Mouse (Mus musculus): ENCODE measurements around the gene Nsun2. TPM values are rescaled to one million over a fixed set of nuclear protein-coding genes. Genes with fewer than 3 reads are reported as not detected.

The Nsun2 gene
- total RNA-seq (2017) = 73.1 to 84.0 TPM (median 80.0 TPM) in 3 replicates

GRCm38 (mm10) chr13:69533405-69534333, at the start of gene Nsun2:
Gene Nsun2, plus strand, starts transcription at chr13:69533746.
- no peak for ATAC-seq (replicated peaks; ENCODE audit: insufficient number of reproducible peaks, low FRiP score, low TSS enrichment, poor library complexity, severe bottlenecking)

GRCm38 (mm10) chr13:69485326-69485725, 48.2 kb upstream of the Nsun2 start:
- no peak for ATAC-seq (replicated peaks; ENCODE audit: insufficient number of reproducible peaks, low FRiP score, low TSS enrichment, poor library complexity, severe bottlenecking)

- ATAC-seq (replicated peaks; ENCODE audit: insufficient number of reproducible peaks, low FRiP score, low TSS enrichment, poor library complexity, severe bottlenecking) = no peak
Measured at GRCm38 (mm10) chr13:69485833-69486232, 47.7 kb upstream of the Nsun2 start.

GRCm38 (mm10) chr13:69487108-69487507, 46.4 kb upstream of the Nsun2 start:
- no peak for ATAC-seq (replicated peaks; ENCODE audit: insufficient number of reproducible peaks, low FRiP score, low TSS enrichment, poor library complexity, severe bottlenecking)

GRCm38 (mm10) chr13:69487611-69488275, 45.8 kb upstream of the Nsun2 start:
- ATAC-seq (replicated peaks; ENCODE audit: insufficient number of reproducible peaks, low FRiP score, low TSS enrichment, poor library complexity, severe bottlenecking) = no peak

GRCm38 (mm10) chr13:69488565-69489255, 44.8 kb upstream of the Nsun2 start:
- ATAC-seq (replicated peaks; ENCODE audit: insufficient number of reproducible peaks, low FRiP score, low TSS enrichment, poor library complexity, severe bottlenecking) = no peak

- no peak for ATAC-seq (replicated peaks; ENCODE audit: insufficient number of reproducible peaks, low FRiP score, low TSS enrichment, poor library complexity, severe bottlenecking)
Measured at GRCm38 (mm10) chr13:69489777-69490176, 43.8 kb upstream of the Nsun2 start.

- no peak for ATAC-seq (replicated peaks; ENCODE audit: insufficient number of reproducible peaks, low FRiP score, low TSS enrichment, poor library complexity, severe bottlenecking)
Measured at GRCm38 (mm10) chr13:69492876-69493463, 40.6 kb upstream of the Nsun2 start.

- no peak for ATAC-seq (replicated peaks; ENCODE audit: insufficient number of reproducible peaks, low FRiP score, low TSS enrichment, poor library complexity, severe bottlenecking)
Measured at GRCm38 (mm10) chr13:69498276-69498675, 35.3 kb upstream of the Nsun2 start.

- no peak for ATAC-seq (replicated peaks; ENCODE audit: insufficient number of reproducible peaks, low FRiP score, low TSS enrichment, poor library complexity, severe bottlenecking)
Measured at GRCm38 (mm10) chr13:69502157-69502750, 31.3 kb upstream of the Nsun2 start.

GRCm38 (mm10) chr13:69502863-69503262, 30.7 kb upstream of the Nsun2 start:
- no peak for ATAC-seq (replicated peaks; ENCODE audit: insufficient number of reproducible peaks, low FRiP score, low TSS enrichment, poor library complexity, severe bottlenecking)

- ATAC-seq (replicated peaks; ENCODE audit: insufficient number of reproducible peaks, low FRiP score, low TSS enrichment, poor library complexity, severe bottlenecking) = no peak
Measured at GRCm38 (mm10) chr13:69506341-69507086, 27.0 kb upstream of the Nsun2 start.

- no peak for ATAC-seq (replicated peaks; ENCODE audit: insufficient number of reproducible peaks, low FRiP score, low TSS enrichment, poor library complexity, severe bottlenecking)
Measured at GRCm38 (mm10) chr13:69507666-69508065, 25.9 kb upstream of the Nsun2 start.

- 0 out of 2 replicates have a peak, but pooled peaks have one; percentile 36 for ATAC-seq (replicated peaks; ENCODE audit: insufficient number of reproducible peaks, low FRiP score, low TSS enrichment, poor library complexity, severe bottlenecking)
Measured at GRCm38 (mm10) chr13:69509391-69510244, 23.9 kb upstream of the Nsun2 start.

GRCm38 (mm10) chr13:69515091-69515490, 18.5 kb upstream of the Nsun2 start:
- no peak for ATAC-seq (replicated peaks; ENCODE audit: insufficient number of reproducible peaks, low FRiP score, low TSS enrichment, poor library complexity, severe bottlenecking)

- ATAC-seq (replicated peaks; ENCODE audit: insufficient number of reproducible peaks, low FRiP score, low TSS enrichment, poor library complexity, severe bottlenecking) = no peak
Measured at GRCm38 (mm10) chr13:69517445-69517844, 16.1 kb upstream of the Nsun2 start.

- no peak for ATAC-seq (replicated peaks; ENCODE audit: insufficient number of reproducible peaks, low FRiP score, low TSS enrichment, poor library complexity, severe bottlenecking)
Measured at GRCm38 (mm10) chr13:69519137-69519536, 14.4 kb upstream of the Nsun2 start.
